Mouse (Mus musculus) brain, embryonic 14.5 days (tissue): ENCODE measurements at regions not wholly inside any gene's neighbourhood (a gene's known extent, or its start where the extent isn't known, plus 50 kb on each side); places are given as distances from the start of the nearest gene placed in this dataset.

Source experiments
- CTCF ChIP-seq: fragments of 200-500 bp; IDR thresholded peaks from 2 replicates; pipeline ENCODE4 v1.5.1; 2012; ENCODE audit warnings: inconsistent platforms, mild to moderate bottlenecking, moderate library complexity, borderline replicate concordance; ENCODE audit not compliant: insufficient read depth, insufficient read length; ENCODE audit errors: extremely low read depth
- POLR2A ChIP-seq: fragments of 200-500 bp; IDR thresholded peaks from 2 replicates; pipeline ENCODE4 v1.6.1; 2012; ENCODE audit warnings: mild to moderate bottlenecking, inconsistent platforms, borderline replicate concordance; ENCODE audit not compliant: poor library complexity, insufficient read depth, insufficient read length, severe bottlenecking; ENCODE audit errors: extremely low read depth

DNA sequence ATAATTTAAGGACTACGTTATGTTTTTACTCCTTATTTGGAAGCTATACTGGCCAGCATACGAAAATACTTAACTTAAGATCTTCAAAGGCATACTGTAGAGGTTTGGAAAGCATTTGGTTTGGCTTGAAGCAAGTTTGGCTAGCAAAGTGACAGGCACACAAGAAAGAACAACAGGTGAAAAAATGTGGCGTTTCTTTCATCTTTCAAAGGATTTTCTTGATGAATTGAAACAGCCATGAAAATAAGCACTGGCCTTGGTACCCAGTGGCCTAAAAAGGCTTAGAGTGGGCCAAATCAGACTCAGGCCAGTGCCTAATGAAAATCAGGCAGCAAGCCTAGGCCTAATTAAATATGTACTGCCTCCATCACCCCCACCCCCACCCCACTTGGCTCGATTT lies 119.4 kb downstream of the Mterf1b start:
- no peak for TF ChIP-seq CTCF
- no peak for TF ChIP-seq POLR2A
